23 mouse cellular contexts compared by ENCODE assay signal in the genomic region with DNA sequence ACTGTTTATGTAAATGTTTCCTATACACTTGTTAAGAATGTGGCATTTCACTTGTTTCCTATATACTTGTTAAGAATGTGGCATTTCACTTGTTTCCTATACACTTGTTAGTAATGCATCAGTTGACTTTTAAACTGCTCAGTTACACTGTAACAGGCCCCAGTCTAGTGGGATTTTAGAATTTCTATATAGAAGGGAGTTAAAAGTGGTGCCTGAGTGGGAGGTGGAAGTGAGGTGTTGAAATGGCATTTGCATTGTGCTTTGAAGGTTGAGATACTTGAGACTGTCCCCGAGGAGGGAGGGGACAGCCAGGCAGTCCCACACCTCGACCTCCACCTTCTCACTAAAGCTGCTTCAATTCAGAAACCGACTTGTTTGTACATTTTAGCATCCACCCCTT. TPM values are rescaled to one million over a fixed set of nuclear protein-coding genes. Genes with fewer than 3 reads are reported as not detected.
DNase-seq lines count a peak whose midpoint lies in the region; ATAC-seq lines count a peak whose summit lies in the region.
"Had no signal": no experiment of that assay in that cellular context is flagged by ENCODE, and none has a peak within 500 bp of the region (broad histone marks: within the 10 kb centered on the region; RNA-seq: fewer than 3 reads in every experiment).

No protein-coding gene starts in this region.

- ATAC-seq in frontal cortex, adult (ENCODE audit: low TSS enrichment): peak; percentile 77
- ATAC-seq: forebrain, embryonic 13.5 days; lung, postnatal 0 days; Patski had no signal

- DNase-seq in frontal cortex, postnatal 25 days (ENCODE audit: low spot score in 2 of 2): no peak
- DNase-seq in spleen, postnatal 36 days (ENCODE audit: low spot score in 2 of 2): peak; percentile 31 to 44
- DNase-seq in spleen, postnatal 4 days (ENCODE audit: low spot score in 2 of 2): no peak
- peak; percentile 43 for DNase-seq in brain, adult 2 months (ENCODE audit: low read depth, low spot score)
- DNase-seq in telencephalon, adult 2 months (ENCODE audit: low read depth, low spot score): peak; percentile 33
- DNase-seq in layer of hippocampus, postnatal 14 days (ENCODE audit: low spot score in 2 of 2): no peak
- no peak for DNase-seq in adrenal gland, adult 8-10 months
- DNase-seq: adrenal gland, postnatal 36 days; cerebellum, adult 2 months; cerebellum, postnatal 14 days; gastrocnemius, postnatal 25 days; heart, adult 18-20 months; kidney, adult 2 months; kidney, postnatal 14 days; liver, embryonic 13.5 days; lung, adult 18-20 months; midbrain, embryonic 14.5 days; right cerebral cortex, postnatal 25 days; thymus, postnatal 25 days had no signal

RNA-seq across cellular contexts. Expression of gene Elk3, which starts 49.7 kb away (rescaled TPM):
- total RNA-seq in layer of hippocampus, postnatal 14 days (2021): 1 to 10 TPM; 8.9 to 9.8 TPM
- total RNA-seq in adrenal gland, adult 8-10 months (2022): 10 to 100 TPM; 32.3 to 51.1 (median 46.1) TPM

Comparison
In these comparisons a context has a peak if more than half of its experiments do, and no peak if none do; other contexts are left out.
1. DNase-seq: peak in spleen, postnatal 36 days (2 of 2), brain, adult 2 months (single experiment) and telencephalon, adult 2 months (single experiment); none in frontal cortex, postnatal 25 days (0 of 2), spleen, postnatal 4 days (0 of 2), layer of hippocampus, postnatal 14 days (0 of 2) and adrenal gland, adult 8-10 months (single experiment).